Mouse (Mus musculus) CH12.LX (cell line): ENCODE data around the gene 4930503B20Rik.

Experiments
- CTCF ChIP-seq, 2 experiments: IDR thresholded peaks in 1 of 2; conservative IDR thresholded peaks in 1 of 2; 2 replicates each; pipeline ENCODE4 v1.5.1; 2011 to 2012; ENCODE audit warnings: low read depth in 2 of 2, low read length in 2 of 2, improper control_type of control experiment in 1 of 2, inconsistent platforms in 1 of 2, mild to moderate bottlenecking in 1 of 2, moderate library complexity in 1 of 2
- JUND ChIP-seq: conservative IDR thresholded peaks from 2 replicates; pipeline ENCODE4 v1.6.1; 2011; ENCODE audit warnings: low read depth, low read length, improper control_type of control experiment
- NELFE ChIP-seq: IDR thresholded peaks from 2 replicates; pipeline ENCODE4 v1.6.1; 2011; ENCODE audit warnings: low read depth, low read length, improper control_type of control experiment
- PAX5 ChIP-seq: IDR thresholded peaks from 2 replicates; pipeline ENCODE4 v1.6.1; 2012; ENCODE audit warnings: low read length, inconsistent platforms, mixed read lengths
- POLR2A ChIP-seq: IDR thresholded peaks from 2 replicates; pipeline ENCODE4 v1.6.1; 2011; ENCODE audit warnings: low read depth, mild to moderate bottlenecking, improper control_type of control experiment, low read length
- UBTF ChIP-seq: IDR thresholded peaks from 2 replicates; pipeline ENCODE4 v1.6.1; 2012; ENCODE audit warnings: low read depth, mild to moderate bottlenecking, inconsistent platforms, low read length, improper control_type of control experiment, moderate library complexity
- ZKSCAN1 ChIP-seq: IDR thresholded peaks from 2 replicates; pipeline ENCODE4 v1.6.1; 2012; ENCODE audit warnings: low read depth, inconsistent platforms, low read length, improper control_type of control experiment, borderline replicate concordance

GRCm38 (mm10) chr3:146620555-146621249 lies 30.4 kb downstream of the 4930503B20Rik start:
- no peak for TF ChIP-seq PAX5
- no peak for TF ChIP-seq CTCF (conservative IDR thresholded peaks at IDR 0.05 in 1 of 2, IDR thresholded peaks at IDR 0.05 in 1 of 2; ENCODE audit: low read depth in 2 of 2, low read length in 2 of 2)
- no peak for TF ChIP-seq NELFE
- no peak for TF ChIP-seq JUND
- no peak for TF ChIP-seq UBTF
- no peak for TF ChIP-seq ZKSCAN1
- no peak for TF ChIP-seq POLR2A
